Comparison of ENCODE assay signal across 19 mouse cellular contexts in the genomic region with DNA sequence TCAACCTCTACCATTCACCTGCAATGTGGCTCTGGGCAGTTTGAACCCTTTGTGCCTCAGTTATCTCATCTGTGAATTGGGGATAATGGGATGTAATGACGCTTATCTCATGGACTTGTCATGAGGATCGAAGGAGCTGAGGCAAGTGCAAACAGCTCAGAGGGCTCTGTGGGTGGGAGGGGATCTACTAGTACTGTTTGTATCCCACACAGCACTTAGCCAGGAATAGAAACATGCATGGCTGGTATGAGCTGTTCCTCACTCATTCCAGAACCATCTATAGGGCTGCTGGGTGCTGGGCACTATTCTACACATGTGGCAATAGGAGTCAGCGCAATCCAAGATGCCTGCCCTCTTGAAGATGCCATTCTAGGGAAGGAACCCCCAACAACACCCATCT. TPM values are rescaled to one million over a fixed set of nuclear protein-coding genes. Genes with fewer than 3 reads are reported as not detected.
"Had no signal": no experiment of that assay in that cellular context is flagged by ENCODE, and none has a peak within 500 bp of the region (broad histone marks: within the 10 kb centered on the region; RNA-seq: fewer than 3 reads in every experiment).

No protein-coding gene starts in this region.

- H3K27ac ChIP-seq: kidney, embryonic 15.5 days; left cerebral cortex, adult 2 months; limb, embryonic 15.5 days; liver, embryonic 13.5 days; lung, embryonic 15.5 days; macrophage; midbrain, embryonic 15.5 days; neural tube, embryonic 12.5 days had no signal

- H3K36me3 ChIP-seq: kidney, embryonic 15.5 days; limb, embryonic 15.5 days; liver, embryonic 13.5 days; lung, embryonic 15.5 days; midbrain, embryonic 15.5 days; neural tube, embryonic 12.5 days had no signal

- H3K4me1 ChIP-seq: midbrain, embryonic 15.5 days; neural tube, embryonic 12.5 days had no signal

- H3K4me3 ChIP-seq: kidney, embryonic 15.5 days; left cerebral cortex, adult 2 months; limb, embryonic 15.5 days; liver, embryonic 13.5 days; lung, embryonic 15.5 days; megakaryocyte, embryonic 14.5 days; midbrain, embryonic 15.5 days; neural tube, embryonic 12.5 days had no signal

- H3K9ac ChIP-seq: kidney, embryonic 15.5 days; limb, embryonic 15.5 days; liver, embryonic 13.5 days; liver, postnatal 0 days; lung, embryonic 15.5 days; midbrain, embryonic 15.5 days; neural tube, embryonic 12.5 days had no signal

- H3K9me3 ChIP-seq: kidney, embryonic 15.5 days; limb, embryonic 15.5 days; liver, embryonic 13.5 days; lung, embryonic 15.5 days; megakaryocyte, embryonic 14.5 days; midbrain, embryonic 15.5 days; neural tube, embryonic 12.5 days had no signal

- DNase-seq: kidney, adult 2 months; kidney, postnatal 14 days; liver, embryonic 13.5 days; liver, postnatal 0 days; lung, postnatal 14 days; retina, postnatal 1 day; right cerebral cortex, postnatal 25 days had no signal

- H3K4me2 ChIP-seq: kidney, embryonic 15.5 days; limb, embryonic 15.5 days; liver, embryonic 13.5 days; lung, embryonic 15.5 days; midbrain, embryonic 11.5 days; midbrain, embryonic 15.5 days; neural tube, embryonic 12.5 days had no signal

- ATAC-seq: intestine, embryonic 16.5 days; liver, postnatal 0 days; midbrain, embryonic 15.5 days had no signal

- H3K27me3 ChIP-seq: kidney, embryonic 15.5 days; limb, embryonic 15.5 days; liver, embryonic 13.5 days; lung, embryonic 15.5 days; megakaryocyte, embryonic 14.5 days; midbrain, embryonic 15.5 days; neural tube, embryonic 12.5 days had no signal

RNA-seq across cellular contexts. Expression of a gene that starts 32.9 kb away (rescaled TPM):
- total RNA-seq: monocyte, adult 5-6 weeks had no signal
- polyA plus RNA-seq: limb, embryonic 11.5 days; liver, embryonic 13.5 days; neural tube, embryonic 12.5 days had no signal
